Mouse (Mus musculus): ENCODE data around the gene Kcnn1. TPM values are rescaled to one million over a fixed set of nuclear protein-coding genes. Genes with fewer than 3 reads are reported as not detected.

Kcnn1 gene
- polyA plus RNA-seq, 1 experiment from 2014 or later, result 1.6 TPM

DNA sequence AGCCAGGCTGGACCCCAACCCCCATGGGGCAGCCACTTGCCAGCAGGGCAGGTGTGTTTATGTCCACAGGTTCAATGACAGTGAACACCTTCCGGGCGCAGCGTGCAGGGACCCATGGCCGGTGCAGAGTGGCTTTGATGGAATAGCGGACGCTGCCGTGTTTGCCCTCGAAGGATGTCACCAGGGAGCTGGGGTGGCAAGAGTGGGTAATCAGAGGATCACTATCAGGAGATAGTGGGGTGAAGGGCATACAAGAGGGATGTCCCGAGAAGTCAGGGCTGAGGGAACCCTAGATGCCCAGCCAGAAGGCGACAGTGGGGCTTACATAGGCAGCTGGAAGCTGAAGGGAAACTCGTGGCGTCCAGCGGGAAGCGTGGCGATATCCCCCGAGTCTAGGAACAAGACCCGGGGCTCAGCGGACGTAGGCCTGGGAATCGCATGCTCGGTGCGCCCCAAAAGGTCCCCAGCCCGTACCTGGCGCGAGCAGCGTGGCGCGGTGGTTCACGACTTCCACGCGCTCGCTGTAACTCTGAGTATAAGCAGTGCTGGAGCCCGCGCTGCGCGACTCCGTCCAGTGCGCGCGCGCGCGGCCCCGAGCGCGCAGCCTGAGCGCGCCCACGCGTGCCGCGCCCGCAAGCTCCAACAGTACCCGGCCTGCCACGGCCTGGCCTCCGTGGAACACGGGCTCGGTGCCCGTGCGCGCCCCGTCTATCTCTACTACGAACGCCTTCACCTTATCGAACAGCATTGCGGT is 24.2 kb downstream of the Kcnn1 start:
- H3K36me3 ChIP-seq (ENCODE audit: control insufficient read depth, insufficient read depth, low read length), result peaks cover 10% of the 10 kb centered on the region; the same call in 1 of the 2 replicates
- ATAC-seq (replicated peaks; ENCODE audit: low FRiP score, low TSS enrichment, low read depth) (peak; percentile 41), DNase-seq (ENCODE audit: low spot score) (peak; percentile 76)
- H3K4me3 ChIP-seq (ENCODE audit: low read depth, low read length), result peak overlapping the region; percentile 63
- no peaks in the 10 kb centered on the region for H3K9me3 ChIP-seq (ENCODE audit: control insufficient read depth, low read length)
- no peaks in the 10 kb centered on the region for H3K27me3 ChIP-seq (replicated peaks; ENCODE audit: control insufficient read depth, insufficient read depth, low read length)
- peak overlapping the region; percentile 90 for H3K27ac ChIP-seq (ENCODE audit: low read depth)
- peaks cover 6% of the 10 kb centered on the region for H3K4me1 ChIP-seq (replicated peaks; ENCODE audit: control insufficient read depth, insufficient read depth, low read length)
- H3K9ac ChIP-seq (ENCODE audit: low read length), result peak overlapping the region; percentile 79
- 2% methylated on average over 66 of the region's 66 CpGs for WGBS
- H3K4me2 ChIP-seq (ENCODE audit: low read length), result peak overlapping the region; percentile 61

DNA sequence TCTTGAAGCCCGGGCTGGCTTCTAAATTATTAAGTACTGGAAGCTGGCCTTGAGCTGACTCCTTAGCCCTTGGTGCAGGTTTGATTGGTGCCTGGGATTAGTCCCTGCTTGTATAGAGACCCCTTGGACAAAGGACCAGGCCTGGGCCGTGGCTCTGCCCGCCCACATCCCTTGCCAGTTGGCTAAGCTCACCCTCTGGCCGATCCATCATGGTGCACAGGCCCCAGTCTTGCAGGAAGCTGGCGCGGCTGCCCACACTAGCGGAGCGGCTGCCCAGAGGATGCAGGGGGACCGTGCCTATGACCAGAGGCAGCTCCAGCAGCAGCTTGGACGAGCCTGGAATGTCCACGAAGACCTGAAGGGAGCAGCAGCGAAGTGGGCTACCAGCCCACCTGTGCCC is 26.4 kb downstream of the Kcnn1 start:
- Histone ChIP-seq H3K9me3 (ENCODE audit: control insufficient read depth, low read length) (no peaks in the 10 kb centered on the region), H3K4me1 (replicated peaks; ENCODE audit: control insufficient read depth, insufficient read depth, low read length) (peaks cover 6% of the 10 kb centered on the region), H3K36me3 (ENCODE audit: control insufficient read depth, insufficient read depth, low read length) (peaks cover 10% of the 10 kb centered on the region; the same call in 1 of the 2 replicates), H3K27ac (ENCODE audit: low read depth) (no peak overlapping the region), H3K27me3 (replicated peaks; ENCODE audit: control insufficient read depth, insufficient read depth, low read length) (no peaks in the 10 kb centered on the region), H3K9ac (ENCODE audit: low read length) (no peak overlapping the region), H3K4me2 (ENCODE audit: low read length) (no peak overlapping the region), H3K4me3 (ENCODE audit: low read depth, low read length) (no peak overlapping the region)
- DNase-seq (ENCODE audit: low spot score) (no peak), ATAC-seq (replicated peaks; ENCODE audit: low FRiP score, low TSS enrichment, low read depth) (no peak)
- WGBS, result 89% methylated on average over 12 of the region's 12 CpGs

GRCm38 (mm10) chr8:70834071-70834470 is 29.0 kb downstream of the Kcnn1 start:
- DNase-seq (ENCODE audit: low spot score) (no peak), ATAC-seq (replicated peaks; ENCODE audit: low FRiP score, low TSS enrichment, low read depth) (no peak)
- Histone ChIP-seq H3K27me3 (replicated peaks; ENCODE audit: control insufficient read depth, insufficient read depth, low read length) (no peaks in the 10 kb centered on the region), H3K27ac (ENCODE audit: low read depth) (no peak overlapping the region), H3K36me3 (ENCODE audit: control insufficient read depth, insufficient read depth, low read length) (peaks cover 10% of the 10 kb centered on the region; the same call in 1 of the 2 replicates), H3K4me1 (replicated peaks; ENCODE audit: control insufficient read depth, insufficient read depth, low read length) (peaks cover 4% of the 10 kb centered on the region), H3K4me2 (ENCODE audit: low read length) (no peak overlapping the region), H3K9ac (ENCODE audit: low read length) (no peak overlapping the region), H3K4me3 (ENCODE audit: low read depth, low read length) (no peak overlapping the region), H3K9me3 (ENCODE audit: control insufficient read depth, low read length) (no peaks in the 10 kb centered on the region)
- 96% methylated on average over 3 of the region's 3 CpGs for WGBS

DNA sequence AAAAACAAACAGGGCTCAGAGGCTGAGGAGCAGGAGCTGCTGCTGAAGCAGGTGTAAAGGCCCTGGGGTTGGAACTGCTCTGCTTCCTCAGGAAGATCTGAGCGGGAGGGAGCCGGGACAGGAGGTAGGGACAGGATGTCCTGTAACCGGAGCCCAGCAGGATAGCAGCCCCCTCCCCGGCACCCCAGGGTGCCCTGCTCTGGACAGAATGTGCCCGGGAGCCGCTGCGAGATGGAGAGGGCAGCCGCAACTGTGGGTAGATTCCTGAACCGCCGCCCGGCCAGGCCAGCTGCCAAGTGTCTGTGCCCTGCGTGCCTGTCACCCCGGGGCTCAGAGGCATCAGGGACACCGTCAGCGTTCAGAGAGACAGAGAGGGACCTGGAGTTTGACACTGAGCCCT is 29.5 kb downstream of the Kcnn1 start:
- H3K9ac ChIP-seq (ENCODE audit: low read length), result no peak overlapping the region
- H3K27ac ChIP-seq (ENCODE audit: low read depth), result no peak overlapping the region
- H3K4me1 ChIP-seq (replicated peaks; ENCODE audit: control insufficient read depth, insufficient read depth, low read length), result peaks cover 2% of the 10 kb centered on the region
- DNase-seq (ENCODE audit: low spot score) (no peak), ATAC-seq (replicated peaks; ENCODE audit: low FRiP score, low TSS enrichment, low read depth) (no peak)
- no peaks in the 10 kb centered on the region for H3K9me3 ChIP-seq (ENCODE audit: control insufficient read depth, low read length)
- H3K4me2 ChIP-seq (ENCODE audit: low read length), result no peak overlapping the region
- 56% methylated on average over 15 of the region's 15 CpGs for WGBS
- H3K36me3 ChIP-seq (ENCODE audit: control insufficient read depth, insufficient read depth, low read length), result peaks cover 10% of the 10 kb centered on the region; the same call in 1 of the 2 replicates
- no peak overlapping the region for H3K4me3 ChIP-seq (ENCODE audit: low read depth, low read length)
- H3K27me3 ChIP-seq (replicated peaks; ENCODE audit: control insufficient read depth, insufficient read depth, low read length), result no peaks in the 10 kb centered on the region

GRCm38 (mm10) chr8:70833018-70833482 is 30.0 kb downstream of the Kcnn1 start:
- ATAC-seq (replicated peaks; ENCODE audit: low FRiP score, low TSS enrichment, low read depth), result no peak

DNA sequence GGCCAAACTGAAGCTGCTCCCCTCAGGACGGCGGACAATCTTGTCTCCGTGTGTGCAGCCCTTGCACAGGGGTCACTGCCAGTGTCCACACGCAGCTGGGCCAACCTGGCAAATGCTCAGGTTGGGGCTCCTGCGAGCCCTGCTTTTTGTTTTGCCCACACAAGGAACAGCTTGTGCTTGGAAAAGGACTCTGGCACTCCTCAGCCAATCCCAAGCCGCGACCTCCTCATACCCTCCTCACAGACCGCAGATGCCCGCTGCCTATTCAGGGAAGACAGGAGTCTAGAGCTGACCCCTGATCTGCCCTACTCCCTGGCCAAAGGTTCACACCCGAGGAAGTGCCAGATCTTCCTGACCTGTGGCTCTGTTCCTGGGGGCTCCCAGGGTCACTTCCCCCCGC is 30.7 kb downstream of the Kcnn1 start:
- Histone ChIP-seq H3K27ac (ENCODE audit: low read depth) (no peak overlapping the region), H3K9me3 (ENCODE audit: control insufficient read depth, low read length) (no peaks in the 10 kb centered on the region), H3K36me3 (ENCODE audit: control insufficient read depth, insufficient read depth, low read length) (peaks cover 10% of the 10 kb centered on the region; the same call in 1 of the 2 replicates), H3K4me2 (ENCODE audit: low read length) (no peak overlapping the region), H3K4me3 (ENCODE audit: low read depth, low read length) (no peak overlapping the region), H3K4me1 (replicated peaks; ENCODE audit: control insufficient read depth, insufficient read depth, low read length) (no peaks in the 10 kb centered on the region; the same call in 1 of the 2 replicates), H3K9ac (ENCODE audit: low read length) (no peak overlapping the region), H3K27me3 (replicated peaks; ENCODE audit: control insufficient read depth, insufficient read depth, low read length) (no peaks in the 10 kb centered on the region)
- WGBS, result 71% methylated on average over 11 of the region's 11 CpGs
- no peak for DNase-seq (ENCODE audit: low spot score)
- no peak for ATAC-seq (replicated peaks; ENCODE audit: low FRiP score, low TSS enrichment, low read depth)

More at GRCm38 (mm10) chr8:70833018-70833482, 30.0 kb downstream of the Kcnn1 start:
- Histone ChIP-seq H3K36me3 (ENCODE audit: control insufficient read depth, insufficient read depth, low read length) (peaks cover 10% of the 10 kb centered on the region; the same call in 1 of the 2 replicates), H3K4me3 (ENCODE audit: low read depth, low read length) (no peak overlapping the region), H3K4me1 (replicated peaks; ENCODE audit: control insufficient read depth, insufficient read depth, low read length) (no peaks in the 10 kb centered on the region; the same call in 1 of the 2 replicates), H3K27me3 (replicated peaks; ENCODE audit: control insufficient read depth, insufficient read depth, low read length) (no peaks in the 10 kb centered on the region), H3K9ac (ENCODE audit: low read length) (no peak overlapping the region), H3K9me3 (ENCODE audit: control insufficient read depth, low read length) (no peaks in the 10 kb centered on the region), H3K27ac (ENCODE audit: low read depth) (no peak overlapping the region), H3K4me2 (ENCODE audit: low read length) (no peak overlapping the region)
- WGBS, result 45% methylated on average over 9 of the region's 9 CpGs
- no peak for DNase-seq (ENCODE audit: low spot score)

DNA sequence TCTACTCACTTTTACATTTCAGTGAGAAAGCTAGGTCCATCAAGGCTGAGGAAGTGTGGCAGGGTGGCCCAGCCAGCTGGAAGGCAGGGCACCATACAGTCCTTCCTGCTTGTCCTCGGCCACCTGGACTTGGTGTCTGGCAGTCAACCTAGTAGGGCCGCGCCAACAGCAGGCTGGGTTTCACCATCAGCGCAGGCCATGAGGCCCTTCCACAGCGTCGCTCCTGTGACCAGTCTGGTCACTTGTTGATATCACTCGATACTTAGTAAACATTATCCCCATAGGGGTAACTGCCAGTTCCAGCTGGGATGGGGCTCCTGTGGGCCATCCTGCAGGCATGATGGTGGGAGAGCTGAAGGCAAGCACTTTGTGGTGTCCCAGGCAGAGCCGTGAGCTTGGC is 31.5 kb downstream of the Kcnn1 start:
- WGBS, result 84% methylated on average over 8 of the region's 8 CpGs
- no peak overlapping the region for H3K9ac ChIP-seq (ENCODE audit: low read length)
- no peaks in the 10 kb centered on the region for H3K9me3 ChIP-seq (ENCODE audit: control insufficient read depth, low read length)
- no peaks in the 10 kb centered on the region for H3K27me3 ChIP-seq (replicated peaks; ENCODE audit: control insufficient read depth, insufficient read depth, low read length)
- H3K36me3 ChIP-seq (ENCODE audit: control insufficient read depth, insufficient read depth, low read length), result peaks cover 10% of the 10 kb centered on the region; the same call in 1 of the 2 replicates
- no peak for ATAC-seq (replicated peaks; ENCODE audit: low FRiP score, low TSS enrichment, low read depth)
- H3K4me2 ChIP-seq (ENCODE audit: low read length), result no peak overlapping the region
- no peak overlapping the region for H3K4me3 ChIP-seq (ENCODE audit: low read depth, low read length)
- H3K4me1 ChIP-seq (replicated peaks; ENCODE audit: control insufficient read depth, insufficient read depth, low read length), result no peaks in the 10 kb centered on the region; the same call in 1 of the 2 replicates
- no peak overlapping the region for H3K27ac ChIP-seq (ENCODE audit: low read depth)
- DNase-seq (ENCODE audit: low spot score), result no peak

DNA sequence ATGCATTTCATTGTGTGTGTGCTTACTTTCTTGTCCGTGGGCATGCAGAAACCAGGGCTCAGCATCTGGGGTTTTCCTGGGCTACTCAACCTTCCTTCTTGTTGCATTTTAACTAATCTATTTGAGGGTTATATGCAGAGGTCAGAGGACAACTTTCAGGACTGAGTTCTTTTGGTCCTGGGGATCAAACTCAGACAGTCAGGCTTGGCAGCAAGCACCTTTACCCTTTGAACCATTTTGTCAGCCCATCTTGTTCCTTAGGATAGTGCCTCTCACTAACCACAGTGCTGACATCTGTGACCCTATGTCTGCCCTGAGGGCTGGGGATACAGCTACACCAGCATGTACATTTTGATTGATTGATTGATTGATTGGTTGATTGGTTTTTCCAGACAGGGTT is 35.3 kb downstream of the Kcnn1 start:
- no peaks in the 10 kb centered on the region for H3K4me1 ChIP-seq (replicated peaks; ENCODE audit: control insufficient read depth, insufficient read depth, low read length)
- H3K36me3 ChIP-seq (ENCODE audit: control insufficient read depth, insufficient read depth, low read length), result no peaks in the 10 kb centered on the region
- ATAC-seq (replicated peaks; ENCODE audit: low FRiP score, low TSS enrichment, low read depth) (no peak), DNase-seq (ENCODE audit: low spot score) (no peak)
- no peak overlapping the region for H3K4me3 ChIP-seq (ENCODE audit: low read depth, low read length)
- no peak overlapping the region for H3K4me2 ChIP-seq (ENCODE audit: low read length)
- no peaks in the 10 kb centered on the region for H3K9me3 ChIP-seq (ENCODE audit: control insufficient read depth, low read length)
- H3K27me3 ChIP-seq (replicated peaks; ENCODE audit: control insufficient read depth, insufficient read depth, low read length), result no peaks in the 10 kb centered on the region
- WGBS, result 78% methylated on average over 1 of the region's 1 CpGs
- no peak overlapping the region for H3K9ac ChIP-seq (ENCODE audit: low read length)
- H3K27ac ChIP-seq (ENCODE audit: low read depth), result no peak overlapping the region

GRCm38 (mm10) chr8:70827010-70827409 is 36.0 kb downstream of the Kcnn1 start:
- Histone ChIP-seq H3K4me2 (ENCODE audit: low read length) (no peak overlapping the region), H3K4me3 (ENCODE audit: low read depth, low read length) (no peak overlapping the region), H3K27me3 (replicated peaks; ENCODE audit: control insufficient read depth, insufficient read depth, low read length) (no peaks in the 10 kb centered on the region), H3K27ac (ENCODE audit: low read depth) (no peak overlapping the region), H3K4me1 (replicated peaks; ENCODE audit: control insufficient read depth, insufficient read depth, low read length) (no peaks in the 10 kb centered on the region), H3K9me3 (ENCODE audit: control insufficient read depth, low read length) (no peaks in the 10 kb centered on the region), H3K36me3 (ENCODE audit: control insufficient read depth, insufficient read depth, low read length) (no peaks in the 10 kb centered on the region), H3K9ac (ENCODE audit: low read length) (no peak overlapping the region)
- DNase-seq (ENCODE audit: low spot score) (no peak), ATAC-seq (replicated peaks; ENCODE audit: low FRiP score, low TSS enrichment, low read depth) (no peak)
- 94% methylated on average over 2 of the region's 2 CpGs for WGBS

Data from intestine, embryonic 14.5 days (tissue).